Mouse (Mus musculus) T-helper 2 cell (primary cell): Measurements from ENCODE around the gene C130032M10Rik.
"Not testable (repeated sequence)": the region's sequence is repeated elsewhere in the genome, so short reads cannot be mapped to it uniquely, and the experiment has no call there.

Experiments
- in situ Hi-C: fragments of 300-600 bp; cut with MboI, MseI; formaldehyde crosslinking; loops from one replicate; pipeline ENCODE4 v1.15.1; 2025; ENCODE audit warnings: high pct_unique_total_duplicates

C130032M10Rik gene

GRCm38 (mm10) chr9:114517924-114518497, 2.5 kb downstream of the C130032M10Rik start:
- in situ Hi-C loops = no loop called here

DNA sequence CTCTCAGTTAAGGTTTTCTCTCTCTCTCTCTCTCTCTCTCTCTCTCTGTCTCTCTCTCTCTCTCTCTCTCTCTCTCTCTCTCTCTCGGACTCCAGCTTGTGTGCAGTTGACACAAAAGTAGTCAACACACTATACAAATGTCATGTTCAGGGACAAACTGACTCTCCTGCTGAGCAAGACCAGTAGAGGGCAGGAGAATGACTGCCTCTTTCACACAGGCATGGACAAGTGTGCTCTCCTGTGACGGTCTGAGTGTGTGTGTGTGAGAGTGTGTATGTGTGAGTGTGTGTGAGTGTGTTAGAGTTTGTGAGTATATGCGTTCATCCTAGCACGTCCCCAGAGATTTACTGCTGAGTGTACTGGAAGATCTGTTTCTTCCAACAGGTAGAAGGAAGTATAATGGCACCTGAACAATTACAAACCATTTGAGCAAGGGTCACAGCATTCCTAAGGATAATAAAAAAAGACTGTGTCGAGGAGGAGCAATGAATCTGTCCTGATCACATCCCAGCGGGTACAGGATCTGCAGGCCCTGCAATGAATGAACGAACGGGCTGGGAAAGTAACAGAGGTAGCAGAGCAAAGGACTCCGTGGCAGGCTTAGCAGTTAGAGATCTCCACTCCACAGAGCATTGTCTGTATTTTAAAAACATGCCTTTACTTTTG, 3.4 kb downstream of the C130032M10Rik start:
- in situ Hi-C loops = no loop called here

DNA sequence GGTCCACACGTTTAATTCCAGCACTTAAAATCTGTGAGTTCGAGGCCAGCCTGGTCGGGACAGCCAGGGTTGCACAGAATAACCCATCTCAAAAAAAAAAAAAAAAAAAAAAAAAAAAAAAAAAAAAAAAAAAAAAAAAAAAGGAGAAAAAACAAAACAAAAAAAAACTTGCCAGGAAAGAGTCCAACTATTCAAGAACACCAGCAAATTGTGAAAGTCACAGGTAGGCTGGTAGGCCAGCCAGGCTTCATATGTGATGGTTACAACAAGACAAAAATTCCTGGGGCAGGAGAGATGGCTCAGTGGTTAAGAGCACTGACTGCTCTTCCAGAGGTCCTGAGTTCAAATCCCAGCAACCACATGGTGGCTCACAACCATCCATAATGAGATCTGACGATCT, 5.0 kb downstream of the C130032M10Rik start:
- in situ Hi-C loops = not testable (repeated sequence)

GRCm38 (mm10) chr9:114522041-114522440, 6.5 kb downstream of the C130032M10Rik start:
- in situ Hi-C loops = no loop called here

GRCm38 (mm10) chr9:114522501-114522900, 7.0 kb downstream of the C130032M10Rik start:
- in situ Hi-C loops = no loop called here

DNA sequence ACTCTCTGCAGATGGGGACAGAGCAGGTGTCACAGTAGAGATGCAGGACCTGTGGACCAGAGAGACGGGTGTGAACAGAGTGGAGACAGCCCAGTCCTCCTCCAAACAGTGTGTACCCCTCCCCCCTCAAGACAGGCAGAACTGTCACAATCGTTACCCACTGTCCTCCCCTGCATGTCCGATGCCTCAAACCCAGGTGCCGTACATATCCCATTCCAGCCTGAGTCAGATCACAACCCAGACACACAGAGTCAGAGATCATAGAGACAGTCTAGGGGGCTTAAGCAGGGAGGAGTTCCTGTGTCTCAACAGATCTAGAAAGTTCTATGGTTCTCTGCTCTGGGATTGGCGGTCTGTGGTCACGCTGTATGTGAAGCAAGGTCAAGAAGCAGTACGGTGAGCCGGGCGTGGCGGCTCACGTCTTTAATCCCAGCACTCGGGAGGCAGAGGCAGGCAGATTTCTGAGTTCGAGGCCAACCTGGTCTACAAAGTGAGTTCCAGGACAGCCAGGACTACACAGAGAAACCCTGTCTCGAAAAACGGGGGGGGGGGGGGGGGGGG, 9.7 kb downstream of the C130032M10Rik start:
- in situ Hi-C loops = no loop called here

DNA sequence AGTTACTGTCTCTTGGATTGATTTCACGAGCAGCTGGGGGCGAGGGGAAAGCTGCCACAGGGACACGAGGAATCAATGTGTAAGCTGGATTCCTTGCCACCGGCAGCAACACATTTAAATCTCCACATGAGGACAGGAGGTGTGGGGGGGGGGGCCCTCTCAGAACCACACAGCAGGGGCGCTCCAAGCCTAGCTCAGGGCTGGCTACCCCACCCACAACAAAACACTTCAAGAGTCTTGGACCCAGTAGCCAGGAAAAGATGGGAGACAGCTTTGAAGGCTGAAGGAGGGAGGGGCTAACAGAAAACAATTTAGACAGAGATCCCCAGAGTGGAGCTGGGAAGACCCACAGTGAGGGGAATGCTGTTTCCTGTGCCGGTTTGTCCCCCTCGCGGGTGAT, 10.4 kb downstream of the C130032M10Rik start:
- in situ Hi-C loops = no loop called here

- in situ Hi-C loops = no loop called here
Observed at GRCm38 (mm10) chr9:114526581-114526980, 11.1 kb downstream of the C130032M10Rik start.

GRCm38 (mm10) chr9:114527085-114527484, 11.6 kb downstream of the C130032M10Rik start:
- in situ Hi-C loops = no loop called here

DNA sequence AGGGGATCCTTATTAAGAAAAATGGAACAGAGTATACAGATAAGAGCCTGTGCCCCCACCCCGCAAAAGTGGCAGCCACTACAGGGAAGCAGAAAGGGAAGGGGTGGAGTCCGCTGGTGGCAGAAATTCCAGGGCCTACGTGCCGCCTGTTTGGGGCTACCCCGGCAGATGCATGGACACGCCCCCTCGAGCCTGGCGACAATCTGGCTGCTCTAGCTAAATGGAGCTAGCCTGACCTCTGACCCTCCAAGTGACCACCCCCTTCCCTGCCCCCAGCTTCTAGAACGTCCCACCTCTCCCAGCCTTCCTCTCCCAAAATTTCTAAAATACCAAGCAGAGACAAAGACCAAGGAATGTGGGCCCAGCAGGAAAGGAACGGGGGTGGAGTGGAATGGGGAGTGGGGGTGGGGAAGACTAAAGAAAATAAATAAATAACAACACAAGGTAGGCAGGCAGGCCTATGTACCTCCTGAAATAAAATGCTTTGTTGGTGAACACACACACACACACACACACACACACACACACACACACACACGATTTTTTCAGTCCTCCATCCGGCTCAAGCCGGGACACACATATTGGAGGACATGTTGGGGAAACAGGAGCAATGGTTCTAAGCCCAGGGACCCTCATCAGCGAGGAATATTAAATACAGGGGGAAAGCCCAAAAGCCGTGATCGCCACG, 12.6 kb downstream of the C130032M10Rik start:
- in situ Hi-C loops = no loop called here

DNA sequence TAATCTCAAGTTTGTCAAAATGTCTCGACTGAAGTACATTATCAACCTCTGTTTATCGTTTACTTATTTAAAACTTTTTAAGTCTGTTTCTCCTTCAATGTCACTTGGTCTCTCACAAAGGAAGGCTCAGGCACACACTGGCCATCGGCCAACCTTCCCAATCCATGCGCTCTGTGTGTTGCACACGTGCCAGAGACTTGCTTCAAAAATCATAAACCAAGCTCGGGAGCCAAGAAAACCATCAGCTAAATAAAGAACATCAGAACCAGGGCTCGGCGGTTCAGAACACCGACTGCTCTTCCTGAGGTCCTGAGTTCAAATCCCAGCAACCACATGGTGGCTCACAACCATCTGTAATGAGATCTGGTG, 13.2 kb downstream of the C130032M10Rik start:
- in situ Hi-C loops = no loop called here

DNA sequence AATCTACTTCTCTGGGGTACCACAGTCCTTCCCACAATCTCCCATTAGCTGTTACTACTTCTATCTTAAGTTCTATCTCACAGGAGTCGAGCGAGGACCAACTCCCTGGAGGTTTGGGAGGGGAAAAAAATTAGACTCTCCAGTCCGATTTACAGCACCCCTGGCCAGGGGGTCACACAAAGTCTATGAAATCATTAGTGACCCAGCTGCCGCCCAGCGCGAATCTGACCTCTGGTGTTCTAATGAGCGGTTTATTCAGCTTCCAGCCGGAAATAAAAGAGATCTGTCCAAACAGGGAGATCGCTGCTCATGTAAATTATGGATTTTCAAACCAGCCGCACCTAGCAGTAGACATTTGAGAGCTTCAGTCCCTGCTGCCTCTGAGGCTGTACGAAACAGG, 15.8 kb downstream of the C130032M10Rik start:
- in situ Hi-C loops = no loop called here

DNA sequence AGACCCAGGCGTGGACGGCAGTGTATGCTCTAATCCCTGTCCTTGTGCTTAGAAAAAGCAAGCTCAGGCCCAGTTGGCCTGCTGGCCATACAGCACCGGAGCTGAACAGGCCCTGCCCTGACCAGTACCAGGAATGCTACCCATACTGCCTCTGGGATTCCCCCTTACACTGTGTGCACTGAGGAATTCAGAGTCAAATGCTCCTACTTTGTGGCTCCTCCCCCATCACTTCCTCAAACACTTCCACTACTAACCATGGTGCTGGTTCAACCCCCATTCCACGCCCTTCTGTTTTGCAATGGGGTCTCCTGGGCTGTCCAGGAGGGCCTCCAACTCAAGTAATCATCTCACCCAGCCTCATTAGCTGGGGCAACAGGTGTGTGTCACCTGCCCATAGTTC, 18.4 kb downstream of the C130032M10Rik start:
- in situ Hi-C loops = no loop called here

DNA sequence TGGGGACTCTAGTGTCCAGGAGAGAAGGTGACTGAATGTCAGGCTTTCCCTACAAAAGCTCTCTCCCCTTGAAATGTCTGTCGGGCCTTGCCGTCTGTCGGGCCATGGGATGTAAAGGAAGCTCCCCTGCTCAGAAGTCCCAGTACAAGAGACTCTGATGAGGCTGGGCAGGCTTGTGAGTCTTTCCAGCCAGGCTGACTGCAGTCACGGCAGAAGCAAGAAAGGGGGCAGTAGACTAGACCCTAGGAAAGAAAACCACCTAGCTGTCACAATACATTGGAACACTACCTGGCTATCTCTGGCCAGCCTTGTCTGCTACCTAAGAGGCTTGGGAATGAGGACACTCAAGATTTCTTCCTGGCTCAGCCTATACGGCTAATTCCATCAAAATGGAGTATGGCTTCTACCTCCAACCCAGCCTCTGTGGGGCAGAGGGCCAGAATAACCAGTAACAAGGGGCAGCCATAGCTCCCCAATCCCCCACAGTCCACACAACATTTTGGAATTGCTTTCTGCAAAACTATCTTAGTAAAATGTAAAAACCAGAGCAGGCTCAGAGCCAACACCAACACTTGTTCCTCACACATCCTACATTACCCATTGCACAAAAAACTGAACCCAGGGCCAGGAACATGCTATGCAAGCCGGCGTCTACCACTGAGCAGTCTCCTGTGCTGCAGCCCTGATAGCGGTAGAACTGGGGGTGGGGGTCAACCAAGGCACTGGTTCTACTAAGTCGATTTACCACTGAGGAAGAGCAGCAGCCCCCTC, 19.4 kb downstream of the C130032M10Rik start:
- in situ Hi-C loops = no loop called here

GRCm38 (mm10) chr9:114536628-114537027, 21.1 kb downstream of the C130032M10Rik start:
- in situ Hi-C loops = no loop called here

- in situ Hi-C loops = no loop called here
Observed at GRCm38 (mm10) chr9:114538996-114539563, 23.6 kb downstream of the C130032M10Rik start.

- in situ Hi-C loops = no loop called here
Observed at GRCm38 (mm10) chr9:114541279-114541741, 25.8 kb downstream of the C130032M10Rik start.

DNA sequence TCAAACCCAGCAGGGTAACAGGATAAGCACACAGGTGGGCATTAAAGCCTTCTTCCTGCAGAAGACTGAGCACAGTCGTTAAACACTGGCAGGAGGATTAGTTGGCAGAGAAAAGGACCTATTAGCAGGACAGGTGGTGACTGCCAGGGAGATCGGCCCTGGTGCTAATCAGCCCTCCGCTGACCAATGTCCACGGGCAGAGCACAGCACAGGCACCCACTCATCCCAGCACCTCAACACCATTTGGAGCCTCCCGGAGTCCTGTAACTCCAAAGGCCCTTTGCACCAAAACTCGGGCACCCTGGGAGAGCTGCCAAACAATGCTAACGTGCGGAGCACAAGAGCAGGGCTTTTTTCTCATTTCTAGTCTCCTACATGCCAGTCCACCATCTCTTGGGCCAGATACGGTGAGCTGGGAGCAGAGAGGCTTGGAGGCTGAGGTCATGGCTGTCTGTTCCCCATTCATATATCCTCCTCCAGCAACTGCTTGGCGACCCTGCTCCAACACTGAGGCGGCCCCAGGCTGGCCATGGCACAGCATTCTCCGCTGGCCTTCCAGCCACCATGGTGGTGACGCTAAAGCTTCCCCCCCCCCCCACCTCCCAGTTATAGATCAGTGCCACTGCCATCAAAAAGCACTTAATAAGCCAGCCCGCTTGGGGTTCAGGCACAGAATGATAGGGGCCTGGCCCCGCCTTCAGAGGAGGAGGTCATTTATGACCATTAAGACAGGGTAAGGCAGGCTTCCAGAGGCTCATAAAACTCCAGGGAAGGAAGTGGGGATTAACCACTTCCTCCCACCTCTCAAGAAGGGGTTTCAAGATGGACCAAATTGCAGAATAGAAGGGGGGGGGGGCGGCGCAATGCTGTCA, 28.6 kb downstream of the C130032M10Rik start:
- in situ Hi-C loops = no loop called here

DNA sequence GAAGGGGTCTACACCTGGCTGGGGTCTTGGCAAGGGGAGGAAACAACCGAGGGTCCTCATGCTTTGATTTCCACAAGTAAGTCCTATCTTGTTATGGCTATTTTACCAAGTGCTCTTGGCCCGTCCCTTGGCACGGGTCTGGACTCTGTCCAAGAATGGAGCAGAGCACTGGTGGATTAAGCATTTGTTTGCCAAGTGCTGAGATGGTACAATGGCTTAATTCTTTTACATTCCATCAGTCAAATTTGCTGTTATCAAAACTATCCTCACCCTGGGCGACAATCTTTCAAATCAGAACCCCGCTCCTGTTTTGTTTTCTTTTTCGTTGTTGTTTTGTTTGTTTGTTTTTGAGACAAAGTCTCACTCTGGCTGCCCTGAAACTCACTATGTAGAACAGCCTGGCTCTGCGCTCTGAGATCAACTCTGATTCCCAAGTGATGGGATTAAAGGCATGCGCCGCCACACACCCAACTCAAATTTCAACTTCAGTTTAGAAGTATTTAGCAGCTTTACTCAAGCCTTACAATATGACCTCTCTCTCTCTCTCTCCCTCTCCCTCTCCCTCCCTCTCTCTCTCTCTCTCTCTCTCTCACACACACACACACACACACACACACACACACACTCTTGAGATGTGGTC, 29.4 kb downstream of the C130032M10Rik start:
- in situ Hi-C loops = no loop called here

- in situ Hi-C loops = no loop called here
Observed at GRCm38 (mm10) chr9:114546765-114547164, 31.3 kb downstream of the C130032M10Rik start.
